ENCODE assay signal across 21 mouse cellular contexts in the genomic region with DNA sequence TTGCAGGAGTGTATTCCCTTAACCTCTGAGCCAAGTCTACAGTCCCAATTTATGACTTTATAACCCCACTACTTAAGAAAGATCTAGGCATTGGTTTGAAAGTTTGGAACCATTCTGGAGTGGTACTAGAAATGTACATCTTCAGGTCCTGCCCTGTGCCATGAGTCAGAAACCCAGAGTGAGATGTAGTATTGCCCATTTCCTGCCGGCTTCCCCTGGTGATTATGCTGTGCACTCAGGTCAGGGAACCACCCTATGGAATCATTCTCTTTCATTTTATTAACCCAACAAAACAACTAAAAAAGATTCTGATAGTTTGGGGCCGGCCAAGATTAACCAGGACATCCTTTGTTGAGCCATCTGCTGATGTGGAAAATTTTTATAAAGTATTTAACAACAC. TPM values are rescaled to one million over a fixed set of nuclear protein-coding genes. Genes with fewer than 3 reads are reported as not detected.
DNase-seq lines count a peak whose midpoint lies in the region; ATAC-seq and TF ChIP-seq lines count a peak whose summit lies in the region.
"Had no signal": no experiment of that assay in that cellular context is flagged by ENCODE, and none has a peak within 500 bp of the region (broad histone marks: within the 10 kb centered on the region; RNA-seq: fewer than 3 reads in every experiment).

No protein-coding gene starts in this region.

- H3K4me3 ChIP-seq in gastrocnemius, adult 2 months, result no peak overlapping the region
- no peak overlapping the region for H3K4me3 ChIP-seq in heart, embryonic 13.5 days
- H3K4me3 ChIP-seq: forebrain, embryonic 10.5 days; forebrain, embryonic 13.5 days; heart, adult 2 months; heart, embryonic 10.5 days; hindbrain, embryonic 10.5 days; hindbrain, embryonic 13.5 days had no signal

- peak overlapping the region; percentile 81 for H3K27ac ChIP-seq in gastrocnemius, adult 2 months
- H3K27ac ChIP-seq in heart, embryonic 13.5 days (replicated peaks), result peak overlapping the region; percentile 36; the same call in 1 of the 2 replicates
- H3K27ac ChIP-seq: forebrain, embryonic 10.5 days; forebrain, embryonic 13.5 days; heart, adult 2 months; hindbrain, embryonic 10.5 days; hindbrain, embryonic 13.5 days had no signal

- intact Hi-C loops in gastrocnemius, adult 2 months (cut with DNase I), result no loop called here
- intact Hi-C loops in heart, postnatal 36 days (cut with DNase I), result no loop called here

- no peaks in the 10 kb centered on the region for H3K27me3 ChIP-seq in heart, embryonic 13.5 days (replicated peaks)
- H3K27me3 ChIP-seq: forebrain, embryonic 13.5 days; hindbrain, embryonic 13.5 days had no signal

- 0 out of 2 replicates have a peak overlapping the region, but pooled peaks have one; percentile 19 for H3K9ac ChIP-seq in heart, embryonic 13.5 days
- H3K9ac ChIP-seq: forebrain, embryonic 13.5 days; hindbrain, embryonic 13.5 days had no signal

- no peak overlapping the region for H3K4me2 ChIP-seq in heart, embryonic 13.5 days
- H3K4me2 ChIP-seq: forebrain, embryonic 13.5 days; hindbrain, embryonic 13.5 days had no signal

- no peak for TF ChIP-seq CTCF in gastrocnemius, adult 2 months (IDR thresholded peaks at IDR 0.05)

- DNase-seq in gastrocnemius, adult 2 months, result no peak
- DNase-seq in gastrocnemius, postnatal 10 days, result no peak
- no peak for DNase-seq in heart, postnatal 36 days
- DNase-seq in ovary, adult 18-20 months (ENCODE audit: low spot score), result no peak
- DNase-seq in ovary, postnatal 14 days (ENCODE audit: low spot score), result no peak
- DNase-seq: adrenal gland, adult 8-10 months; adrenal gland, postnatal 25 days; B cell, adult 2 months; cerebellum, adult 18-20 months; cerebellum, adult 9-10 months; cerebellum, postnatal 14 days; heart, adult 2 months; heart, postnatal 14 days had no signal

- WGBS in heart, embryonic 13.5 days, result 64% methylated on average over 2 of the region's 2 CpGs

- H3K36me3 ChIP-seq in heart, embryonic 13.5 days, result no peaks in the 10 kb centered on the region; the same call in 1 of the 2 replicates
- H3K36me3 ChIP-seq: heart, embryonic 10.5 days; hindbrain, embryonic 10.5 days; hindbrain, embryonic 13.5 days had no signal

- H3K9me3 ChIP-seq in heart, embryonic 13.5 days, result no peaks in the 10 kb centered on the region
- H3K9me3 ChIP-seq: forebrain, embryonic 10.5 days; forebrain, embryonic 13.5 days; heart, embryonic 10.5 days; hindbrain, embryonic 10.5 days; hindbrain, embryonic 13.5 days had no signal

- H3K4me1 ChIP-seq in heart, embryonic 13.5 days, result peaks cover 28% of the 10 kb centered on the region

- no peak for ATAC-seq in heart, embryonic 13.5 days (ENCODE audit: extremely low read depth, insufficient number of reproducible peaks, low FRiP score, low TSS enrichment)
- peak; percentile 69 for ATAC-seq in activated CD4-positive, CD25-positive, alpha-beta regulatory T cell, adult 4 months
- ATAC-seq: forebrain, embryonic 13.5 days; intestine, embryonic 16.5 days had no signal

RNA-seq across cellular contexts. Expression of a gene that starts 47.4 kb away (rescaled TPM):
- 10 to 100 TPM; 21.2 to 26.1 TPM for total RNA-seq in gastrocnemius, adult 2 months (2021)
- 10 to 100 TPM; 16.1 to 18.7 TPM for total RNA-seq in gastrocnemius, postnatal 10 days (2021)
- polyA plus RNA-seq in heart, embryonic 13.5 days (2015; fragmentation: Nextera tagmentation; extraction: Ambion mirVana), result 2.4 and 2.9 TPM in 2 replicates
- 10 to 100 TPM; 21.0 to 21.5 TPM for total RNA-seq in heart, postnatal 36 days (2021)
- 1 to 10 TPM; 3.3 TPM for polyA plus RNA-seq in activated CD4-positive, CD25-positive, alpha-beta regulatory T cell, adult 4 months (2017; shearing (Covaris generic))
